In genomic region chr14:105744578-105744977, GRCm38 (mm10) we compare ENCODE assay signal across 21 mouse cellular contexts.
A peak's percentile ranks its signal among the peaks of the same experiment; 100 is the strongest.
DNase-seq lines count a peak whose midpoint lies in the region; ATAC-seq and TF ChIP-seq lines count a peak whose summit lies in the region.
"Had no signal": no experiment of that assay in that cellular context is flagged by ENCODE, and none has a peak within 500 bp of the region (broad histone marks: within the 10 kb centered on the region; RNA-seq: fewer than 3 reads in every experiment).

No protein-coding gene starts in this region.

- DNase-seq in lung, embryonic 14.5 days = peak; percentile 37
- DNase-seq in lung, adult 18-20 months = no peak
- DNase-seq in Muller cell, postnatal 12 days (ENCODE audit: inconsistent ontology term) = peak; percentile 40
- no peak for DNase-seq in adrenal gland, adult 2 months
- DNase-seq: cerebellum, postnatal 14 days; embryo, embryonic 11 days; left cerebral cortex, postnatal 4 days; liver, embryonic 13.5 days; midbrain, embryonic 14.5 days; right cerebral cortex, postnatal 25 days; thymus, adult 18-20 months had no signal

- TF ChIP-seq CTCF in lung, embryonic 14.5 days (IDR thresholded peaks at IDR 0.05; ENCODE audit: low read depth) = no peak

- peak overlapping the region; percentile 81 for H3K27ac ChIP-seq in heart, embryonic 16.5 days (ENCODE audit: low read length)
- H3K27ac ChIP-seq in heart, embryonic 11.5 days (ENCODE audit: low read depth, low read length) = no peak overlapping the region
- H3K27ac ChIP-seq in lung, embryonic 14.5 days (ENCODE audit: low read depth) = no peak overlapping the region
- peak overlapping the region; percentile 83 for H3K27ac ChIP-seq in brown adipose tissue, adult 24 weeks (replicated peaks; ENCODE audit: low read depth, low read length)
- H3K27ac ChIP-seq: hindbrain, embryonic 10.5 days; layer of hippocampus, adult 2 months; liver, embryonic 13.5 days; macrophage; neural tube, embryonic 15.5 days had no signal

- peaks cover 9% of the 10 kb centered on the region; the same call in 1 of the 2 replicates for H3K4me1 ChIP-seq in heart, embryonic 16.5 days (ENCODE audit: control insufficient read depth, insufficient read depth, low read length)
- no peaks in the 10 kb centered on the region for H3K4me1 ChIP-seq in heart, embryonic 11.5 days (ENCODE audit: control insufficient read depth, insufficient read depth, low read length)
- H3K4me1 ChIP-seq in lung, embryonic 14.5 days (ENCODE audit: insufficient read depth) = peaks cover 7% of the 10 kb centered on the region; the same call in 1 of the 2 replicates
- H3K4me1 ChIP-seq in brown adipose tissue, adult 24 weeks (ENCODE audit: control insufficient read depth, insufficient read depth, insufficient read length, low read length) = peaks cover 12% of the 10 kb centered on the region; the same call in 1 of the 2 replicates
- H3K4me1 ChIP-seq: hindbrain, embryonic 10.5 days; liver, embryonic 13.5 days; neural tube, embryonic 15.5 days had no signal

- 54% methylated on average over 2 of the region's 2 CpGs for WGBS in heart, embryonic 16.5 days
- WGBS in heart, embryonic 11.5 days (ENCODE audit: insufficient replicate concordance) = 74% methylated on average over 2 of the region's 2 CpGs
- WGBS in lung, embryonic 14.5 days = 63% methylated on average over 2 of the region's 2 CpGs

- no peak overlapping the region for H3K4me2 ChIP-seq in heart, embryonic 16.5 days (ENCODE audit: low read depth, low read length)
- no peak overlapping the region for H3K4me2 ChIP-seq in heart, embryonic 11.5 days
- no peak overlapping the region for H3K4me2 ChIP-seq in lung, embryonic 14.5 days
- H3K4me2 ChIP-seq: liver, embryonic 13.5 days; neural tube, embryonic 15.5 days had no signal

- no peak overlapping the region for H3K9ac ChIP-seq in heart, embryonic 16.5 days (ENCODE audit: low read length)
- no peak overlapping the region for H3K9ac ChIP-seq in heart, embryonic 11.5 days (ENCODE audit: low read depth, low read length)
- no peak overlapping the region for H3K9ac ChIP-seq in lung, embryonic 14.5 days
- H3K9ac ChIP-seq: liver, embryonic 13.5 days; neural tube, embryonic 15.5 days had no signal

- no peaks in the 10 kb centered on the region for H3K27me3 ChIP-seq in heart, embryonic 16.5 days (ENCODE audit: control insufficient read depth, insufficient read depth, low read length)
- no peaks in the 10 kb centered on the region for H3K27me3 ChIP-seq in heart, embryonic 11.5 days (ENCODE audit: control insufficient read depth, insufficient read depth, low read length)
- no peaks in the 10 kb centered on the region for H3K27me3 ChIP-seq in lung, embryonic 14.5 days (ENCODE audit: insufficient read depth, low read length)
- H3K27me3 ChIP-seq: liver, embryonic 13.5 days; neural tube, embryonic 15.5 days had no signal

- H3K36me3 ChIP-seq in heart, embryonic 16.5 days (ENCODE audit: control insufficient read depth, insufficient read depth) = no peaks in the 10 kb centered on the region
- H3K36me3 ChIP-seq in heart, embryonic 11.5 days (ENCODE audit: control insufficient read depth, insufficient read depth, low read length) = no peaks in the 10 kb centered on the region
- H3K36me3 ChIP-seq in lung, embryonic 14.5 days (ENCODE audit: insufficient read depth) = no peaks in the 10 kb centered on the region
- H3K36me3 ChIP-seq: hindbrain, embryonic 10.5 days; liver, embryonic 13.5 days; neural tube, embryonic 15.5 days had no signal

- H3K9me3 ChIP-seq in heart, embryonic 16.5 days (replicated peaks; ENCODE audit: control insufficient read depth, low read length) = no peaks in the 10 kb centered on the region
- H3K9me3 ChIP-seq in heart, embryonic 11.5 days (replicated peaks; ENCODE audit: control insufficient read depth, low read length) = no peaks in the 10 kb centered on the region
- H3K9me3 ChIP-seq in lung, embryonic 14.5 days (ENCODE audit: low read depth, low read length) = no peaks in the 10 kb centered on the region
- H3K9me3 ChIP-seq: hindbrain, embryonic 10.5 days; liver, embryonic 13.5 days; neural tube, embryonic 15.5 days had no signal

- no peak for ATAC-seq in heart, embryonic 16.5 days (replicated peaks; ENCODE audit: extremely low read depth, insufficient read depth, low FRiP score)
- no peak for ATAC-seq in heart, embryonic 11.5 days (replicated peaks; ENCODE audit: insufficient number of reproducible peaks, low FRiP score, low TSS enrichment)
- no peak for ATAC-seq in lung, embryonic 14.5 days (ENCODE audit: insufficient read depth)
- ATAC-seq: forebrain, embryonic 14.5 days had no signal

- no peak overlapping the region for H3K4me3 ChIP-seq in heart, embryonic 16.5 days (ENCODE audit: low read length)
- no peak overlapping the region for H3K4me3 ChIP-seq in heart, embryonic 11.5 days (ENCODE audit: low read depth, low read length)
- no peak overlapping the region for H3K4me3 ChIP-seq in lung, embryonic 14.5 days (ENCODE audit: low read depth, low read length)
- no peak overlapping the region for H3K4me3 ChIP-seq in brown adipose tissue, adult 24 weeks (ENCODE audit: insufficient read depth, low read depth, low read length)
- H3K4me3 ChIP-seq: erythroblast, embryonic 14.5 days; hindbrain, embryonic 10.5 days; layer of hippocampus, adult 2 months; liver, embryonic 13.5 days; myocyte; neural tube, embryonic 15.5 days had no signal

Comparison
In these comparisons a context has a peak if more than half of its experiments do, and no peak if none do; other contexts are left out.
1. H3K27ac ChIP-seq: peak in heart, embryonic 16.5 days (single experiment) and brown adipose tissue, adult 24 weeks (single experiment); none in heart, embryonic 11.5 days (single experiment) and lung, embryonic 14.5 days (single experiment).
2. DNase-seq: peak in lung, embryonic 14.5 days (single experiment) and Muller cell, postnatal 12 days (single experiment); none in lung, adult 18-20 months (0 of 2) and adrenal gland, adult 2 months (single experiment).